Mouse (Mus musculus) cerebellum, adult 9-10 months (tissue): ENCODE results near the gene Odam.
A peak's percentile ranks its signal among the peaks of the same experiment; 100 is the strongest.

Experiments
- DNase-seq: peaks from one replicate; pipeline ENCODE4 v3.0.0; 2022

Gene Odam

DNA sequence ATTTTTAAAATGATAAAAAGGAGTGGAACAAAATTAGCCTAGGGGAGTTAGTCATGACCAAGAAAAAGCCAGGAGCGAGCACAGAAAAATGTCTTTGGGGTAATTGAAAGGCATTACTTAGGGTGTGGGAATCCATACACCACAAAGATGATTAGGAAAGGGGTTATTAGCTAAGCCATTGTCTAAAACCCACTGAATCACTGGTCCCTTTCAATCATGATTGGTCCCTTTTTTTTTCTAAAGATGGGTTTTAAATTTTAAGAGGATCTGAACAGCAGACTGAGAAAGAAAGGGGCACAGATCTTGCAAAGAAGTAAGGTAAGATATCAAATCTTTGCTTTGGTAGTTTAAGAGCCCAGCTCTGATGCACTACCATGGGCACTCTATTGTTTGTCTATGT, at the start of gene Odam:
Gene Odam (plus strand): TSS at position 301 of the 400 bp plus-strand sequence.
- DNase-seq: no peak

DNA sequence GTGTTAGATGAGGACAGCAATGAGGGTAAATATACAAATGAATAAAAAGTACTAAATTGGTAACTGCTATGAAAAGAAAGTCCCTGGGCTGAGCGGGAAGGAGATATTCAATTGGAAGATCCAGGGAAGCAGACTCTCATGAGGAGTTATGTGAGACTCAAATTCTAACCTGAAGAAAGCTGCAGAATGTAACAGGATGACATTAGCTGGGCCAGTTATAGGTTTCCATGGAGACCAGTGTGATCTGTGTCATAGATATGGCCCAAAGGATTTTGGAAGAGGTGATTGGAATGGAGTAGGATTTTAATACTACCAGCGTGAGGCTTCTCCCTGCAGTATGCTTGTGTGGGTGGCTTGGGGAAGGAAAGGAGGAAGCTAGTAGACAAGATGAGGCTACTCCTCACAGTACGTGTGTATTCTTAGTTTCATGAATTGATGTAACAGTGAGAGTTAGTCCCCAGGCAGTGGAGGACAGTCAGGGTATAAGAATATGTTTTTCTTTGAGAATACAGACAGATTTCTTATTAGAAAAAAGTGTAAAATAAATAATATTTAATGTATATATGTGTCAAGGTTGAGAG, 29.6 kb upstream of the Odam start:
- DNase-seq: no peak

DNA sequence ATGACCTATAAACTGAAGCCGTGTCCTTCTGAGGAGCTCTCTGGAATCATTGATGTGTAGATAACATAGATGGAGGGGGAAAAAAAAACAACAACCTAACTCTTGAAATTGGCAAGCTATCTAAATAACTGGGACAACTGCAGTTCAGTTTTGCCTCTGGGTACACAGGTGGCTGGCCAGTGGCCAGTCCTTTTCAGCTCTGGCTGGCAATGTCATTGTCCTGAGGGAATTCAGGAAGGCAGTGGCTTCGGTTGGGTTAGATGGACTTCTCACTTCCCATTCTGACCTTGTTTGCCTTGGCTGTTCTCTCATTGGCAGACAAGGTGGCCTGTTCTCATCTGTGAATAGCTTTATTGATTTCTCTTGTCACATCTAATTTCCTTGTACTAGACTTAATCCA, 14.7 kb upstream of the Odam start:
- peak; percentile 30 for DNase-seq

DNA sequence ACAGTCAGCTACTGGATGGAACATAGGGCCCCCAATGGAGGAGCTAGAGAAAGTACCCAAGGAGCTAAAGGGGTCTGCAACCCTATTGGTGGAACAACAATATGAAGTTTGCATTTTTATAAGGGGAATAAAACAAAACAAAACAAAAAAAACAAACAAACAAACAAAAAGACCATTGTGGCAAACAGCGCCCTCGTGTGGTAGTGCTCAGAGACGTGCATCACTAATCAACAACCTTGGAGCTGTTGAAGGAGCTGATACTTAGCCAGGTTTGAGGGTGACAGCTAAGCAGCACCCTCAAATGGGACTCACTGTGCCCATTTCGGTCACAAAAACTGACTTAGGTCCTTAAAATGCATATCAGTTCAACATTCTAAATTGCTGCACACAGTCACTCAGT, 13.4 kb upstream of the Odam start:
- DNase-seq: no peak

DNA sequence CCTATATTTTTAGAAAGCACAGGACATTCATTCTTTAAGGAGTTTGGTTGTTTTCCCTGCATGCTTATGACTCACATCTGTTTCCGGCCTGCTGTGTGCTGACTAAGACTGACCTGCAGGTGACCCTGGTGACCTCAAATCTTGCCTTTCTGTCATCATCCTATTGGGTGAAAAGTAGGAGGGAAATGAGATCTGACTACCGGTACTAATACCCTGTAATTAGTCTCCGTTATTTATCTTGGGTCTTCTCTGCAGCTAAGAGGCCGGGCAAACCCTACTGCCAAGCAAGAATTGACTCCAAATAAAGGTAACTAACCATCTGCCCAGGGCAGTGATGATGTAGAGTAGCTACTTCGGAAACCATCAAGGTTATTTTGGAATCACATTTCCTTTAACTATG, 40.5 kb downstream of the Odam start, which contains the start of gene Csn3:
Gene Csn3 (plus strand): TSS at position 208 of the 400 bp plus-strand sequence.
- no peak for DNase-seq

DNA sequence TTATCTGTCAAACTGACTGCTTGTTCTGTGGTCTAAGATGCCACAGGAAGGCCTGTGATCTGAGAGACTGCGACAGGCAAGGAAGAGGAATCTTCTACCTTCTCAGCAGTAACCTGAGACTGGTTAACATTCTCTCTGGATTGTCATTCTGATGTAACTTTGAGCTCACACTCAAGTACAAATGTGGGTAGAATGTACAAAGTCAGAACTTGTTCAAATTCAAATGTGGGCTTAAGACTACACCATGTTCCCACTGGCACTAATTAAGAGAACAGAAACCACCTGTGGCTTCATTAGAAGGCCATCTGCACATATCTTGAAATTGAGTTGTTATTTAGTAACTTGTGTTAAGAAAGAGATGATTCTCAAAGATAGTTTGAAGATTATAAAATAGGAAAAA, 46.8 kb downstream of the Odam start:
- DNase-seq: no peak

DNA sequence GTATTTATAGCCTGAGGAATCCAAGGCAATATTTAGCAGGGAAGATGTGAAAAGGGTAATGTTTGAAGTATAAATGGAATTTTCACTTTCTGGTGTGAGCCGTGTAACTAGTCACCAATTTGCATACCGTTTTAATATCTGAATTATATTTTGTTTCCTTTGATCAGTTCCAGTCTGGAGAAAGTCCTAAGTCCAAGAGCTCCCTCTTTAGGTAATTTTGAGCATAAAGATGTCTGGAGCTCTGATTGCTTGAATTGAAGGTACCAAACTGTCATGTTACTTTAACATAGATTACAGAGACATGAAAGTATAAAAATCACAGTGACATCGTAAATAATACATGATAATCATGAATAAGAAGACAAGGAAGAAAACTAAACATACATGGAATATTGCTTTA, 55.9 kb downstream of the Odam start:
- DNase-seq: peak; percentile 11

DNA sequence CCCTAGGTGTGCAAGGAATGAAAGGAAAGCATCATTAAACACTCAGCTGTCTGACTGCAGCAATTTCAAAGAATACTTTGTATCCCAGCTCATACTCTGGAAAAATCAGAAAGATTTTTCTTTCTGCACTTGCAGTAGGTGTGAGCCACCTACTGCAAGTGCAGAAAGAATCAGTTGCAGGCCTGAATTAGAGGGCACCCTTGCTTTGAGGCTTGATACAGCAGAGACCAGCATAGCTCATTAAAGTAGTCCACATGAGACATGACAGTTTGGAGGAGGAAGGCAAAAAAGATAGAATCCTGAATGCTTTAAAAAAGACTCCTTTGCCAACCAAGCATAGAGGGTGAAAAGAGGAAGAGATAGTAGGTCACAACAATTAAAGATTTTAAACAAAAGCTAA, 57.7 kb downstream of the Odam start:
- DNase-seq: no peak
